ENCODE assay signal across 29 mouse cellular contexts in the genomic region with DNA sequence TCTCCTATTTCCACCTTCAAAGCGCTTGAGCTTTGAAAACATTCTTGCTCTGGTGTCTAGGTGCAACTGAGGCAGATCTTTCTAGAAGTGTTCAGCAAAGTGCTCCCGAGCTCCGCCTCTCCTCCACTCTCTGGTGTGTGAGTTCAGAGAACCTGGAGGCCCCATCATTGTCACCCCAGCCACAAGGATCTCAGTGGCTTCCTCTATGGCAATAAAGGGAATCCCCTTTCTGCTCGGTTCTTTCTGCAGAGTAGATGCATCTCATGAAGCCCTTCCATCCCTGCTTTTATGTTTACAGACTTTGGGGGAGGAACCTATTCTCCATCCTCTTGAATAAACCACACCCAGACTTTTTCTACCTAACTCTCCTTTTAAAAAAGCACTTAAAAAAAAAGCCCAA.
DNase-seq lines count a peak whose midpoint lies in the region; ATAC-seq and TF ChIP-seq lines count a peak whose summit lies in the region.
"Had no signal": no experiment of that assay in that cellular context is flagged by ENCODE, and none has a peak within 500 bp of the region (broad histone marks: within the 10 kb centered on the region; RNA-seq: fewer than 3 reads in every experiment).

No protein-coding gene starts in this region.

- WGBS in lung, postnatal 0 days, result 84% methylated on average over 4 of the region's 4 CpGs

- TF ChIP-seq CTCF in lung, postnatal 0 days (IDR thresholded peaks at IDR 0.05), result no peak

- peak; percentile 15 for DNase-seq in thymus, postnatal 0 days (ENCODE audit: low spot score)
- no peak for DNase-seq in thymus, adult 18-20 months
- DNase-seq in natural killer cell, adult 2 months (ENCODE audit: low spot score in 2 of 2), result peak; percentile 21 to 40
- no peak for DNase-seq in MN1 (ENCODE audit: low spot score)
- DNase-seq in lung, postnatal 0 days (ENCODE audit: low spot score), result no peak
- DNase-seq in gastrocnemius, postnatal 25 days, result no peak
- DNase-seq: adrenal gland, postnatal 25 days; cerebellum, adult 11-12 months; cerebellum, adult 9-11 months; gastrocnemius, postnatal 14 days; heart, adult 18-20 months; heart, postnatal 4 days; kidney, adult 18-20 months; kidney, postnatal 25 days; layer of hippocampus, postnatal 36 days; left cerebral cortex, postnatal 4 days; liver, embryonic 13.5 days; lung, adult 18-20 months; lung, postnatal 10 days had no signal

- no peaks in the 10 kb centered on the region for H3K27me3 ChIP-seq in lung, postnatal 0 days (replicated peaks; ENCODE audit: insufficient read depth, low read length)
- H3K27me3 ChIP-seq: liver, embryonic 13.5 days; neural tube, embryonic 13.5 days; Patski had no signal

- no peaks in the 10 kb centered on the region for H3K9me3 ChIP-seq in lung, postnatal 0 days (ENCODE audit: low read length)
- H3K9me3 ChIP-seq: hindbrain, embryonic 13.5 days; kidney, embryonic 15.5 days; limb, embryonic 15.5 days; liver, embryonic 13.5 days; neural tube, embryonic 13.5 days had no signal

- 0 out of 2 replicates have a peak, but pooled peaks have one; percentile 43 for ATAC-seq in granulocyte monocyte progenitor cell, adult 5-6 weeks (replicated peaks; ENCODE audit: poor library complexity, severe bottlenecking)
- ATAC-seq in lung, postnatal 0 days, result no peak
- ATAC-seq: forebrain, embryonic 14.5 days; midbrain, embryonic 16.5 days; Patski had no signal

- H3K36me3 ChIP-seq in lung, postnatal 0 days (ENCODE audit: insufficient read depth, low read length), result no peaks in the 10 kb centered on the region
- H3K36me3 ChIP-seq: G1E; hindbrain, embryonic 13.5 days; kidney, embryonic 15.5 days; limb, embryonic 15.5 days; liver, embryonic 13.5 days; neural tube, embryonic 13.5 days had no signal

- no peak for TF ChIP-seq EP300 in lung, postnatal 0 days (IDR thresholded peaks at IDR 0.05)

- H3K9ac ChIP-seq in lung, postnatal 0 days (replicated peaks; ENCODE audit: low read depth), result no peak overlapping the region
- H3K9ac ChIP-seq: hindbrain, embryonic 13.5 days; kidney, embryonic 15.5 days; limb, embryonic 15.5 days; liver, embryonic 13.5 days; neural tube, embryonic 13.5 days had no signal

- no peak overlapping the region for H3K4me2 ChIP-seq in lung, postnatal 0 days (replicated peaks; ENCODE audit: low read depth, low read length)
- H3K4me2 ChIP-seq: heart, embryonic 11.5 days; hindbrain, embryonic 13.5 days; kidney, embryonic 15.5 days; limb, embryonic 15.5 days; liver, embryonic 13.5 days; neural tube, embryonic 13.5 days had no signal

- no peak overlapping the region for H3K4me3 ChIP-seq in lung, postnatal 0 days (ENCODE audit: low read depth, low read length)
- H3K4me3 ChIP-seq: hindbrain, embryonic 13.5 days; kidney, embryonic 15.5 days; limb, embryonic 15.5 days; liver, embryonic 13.5 days; neural tube, embryonic 13.5 days had no signal

- H3K4me1 ChIP-seq in lung, postnatal 0 days (ENCODE audit: insufficient read depth, low read depth, low read length), result no peaks in the 10 kb centered on the region; the same call in 1 of the 2 replicates

- no peak overlapping the region for H3K27ac ChIP-seq in lung, postnatal 0 days (ENCODE audit: low read length)
- H3K27ac ChIP-seq: hindbrain, embryonic 13.5 days; kidney, embryonic 15.5 days; limb, embryonic 15.5 days; liver, embryonic 13.5 days; neural tube, embryonic 13.5 days had no signal

Comparison
In these comparisons a context has a peak if more than half of its experiments do, and no peak if none do; other contexts are left out.
1. DNase-seq: peak in thymus, postnatal 0 days (single experiment) and natural killer cell, adult 2 months (2 of 2); none in thymus, adult 18-20 months (0 of 2), MN1 (single experiment), lung, postnatal 0 days (single experiment) and gastrocnemius, postnatal 25 days (single experiment).